Mouse (Mus musculus): ENCODE results near the gene Slc25a43. TPM values are rescaled to one million over a fixed set of nuclear protein-coding genes. Genes with fewer than 3 reads are reported as not detected.

Gene Slc25a43
- total and polyA plus RNA-seq, 2 experiments from 2014 or later: 2.0 to 2.7 TPM

- H3K27ac ChIP-seq (ENCODE audit: low read depth): no peak overlapping the region
- no peaks in the 10 kb centered on the region for H3K36me3 ChIP-seq (replicated peaks; ENCODE audit: control insufficient read depth, insufficient read depth, low read length)
- H3K4me1 ChIP-seq (ENCODE audit: control insufficient read depth, insufficient read depth): no peaks in the 10 kb centered on the region
- H3K4me2 ChIP-seq (ENCODE audit: low read depth, low read length): no peak overlapping the region
- DNase-seq (ENCODE audit: low spot score) (no peak), ATAC-seq (ENCODE audit: insufficient read depth, low read depth) (no peak)
- TF ChIP-seq CTCF (IDR thresholded peaks at IDR 0.05; ENCODE audit: low read depth): no peak
- no peak for TF ChIP-seq EP300 (IDR thresholded peaks at IDR 0.05; ENCODE audit: low read depth)
- no peaks in the 10 kb centered on the region for H3K9me3 ChIP-seq (replicated peaks; ENCODE audit: control insufficient read depth, low read length)
- no peak overlapping the region for H3K4me3 ChIP-seq (ENCODE audit: low read depth, low read length)
- WGBS: 43% methylated on average over 2 of the region's 2 CpGs
- H3K27me3 ChIP-seq (ENCODE audit: control insufficient read depth, insufficient read depth, low read length): no peaks in the 10 kb centered on the region
- no peak overlapping the region for H3K9ac ChIP-seq (replicated peaks; ENCODE audit: low read depth, low read length)
Observed at GRCm38 (mm10) chrX:36825032-36825431, 81.6 kb downstream of the Slc25a43 start.

Other genes with a start within 250 kb of the Slc25a43 start
- gene Pgrmc1, start 145.5 kb upstream of the Slc25a43 start, total RNA-seq (2014; rRNA removed; ENCODE audit: low replicate concordance): 50.5 and 82.2 TPM in 2 replicates
- gene Pgrmc1, start 145.5 kb upstream of the Slc25a43 start, polyA plus RNA-seq (2015; fragmentation: Nextera tagmentation; extraction: Ambion mirVana): 70.5 and 72.6 TPM in 2 replicates
- 1.3 and 2.7 TPM in 2 replicates for gene Akap17b, start 98.3 kb upstream of the Slc25a43 start, total RNA-seq (2014; rRNA removed; ENCODE audit: low replicate concordance)
- gene Akap17b, start 98.3 kb upstream of the Slc25a43 start, polyA plus RNA-seq (2015; fragmentation: Nextera tagmentation; extraction: Ambion mirVana): 1.3 TPM in 2 replicates
- gene Slc25a5, start 52.0 kb downstream of the Slc25a43 start, total RNA-seq (2014; rRNA removed; ENCODE audit: low replicate concordance): 1,399 and 1,635 TPM in 2 replicates
- 1,751 and 1,760 TPM in 2 replicates for gene Slc25a5, start 52.0 kb downstream of the Slc25a43 start, polyA plus RNA-seq (2015; fragmentation: Nextera tagmentation; extraction: Ambion mirVana)
- 24.1 and 75.9 TPM in 2 replicates for gene Ube2a, start 130.2 kb downstream of the Slc25a43 start, total RNA-seq (2014; rRNA removed; ENCODE audit: low replicate concordance)
- 210 and 213 TPM in 2 replicates for gene Ube2a, start 130.2 kb downstream of the Slc25a43 start, polyA plus RNA-seq (2015; fragmentation: Nextera tagmentation; extraction: Ambion mirVana)
- 16.6 and 19.0 TPM in 2 replicates for gene C330007P06Rik, start 130.5 kb downstream of the Slc25a43 start, total RNA-seq (2014; rRNA removed; ENCODE audit: low replicate concordance)
- gene C330007P06Rik, start 130.5 kb downstream of the Slc25a43 start, polyA plus RNA-seq (2015; fragmentation: Nextera tagmentation; extraction: Ambion mirVana): 10.5 and 10.7 TPM in 2 replicates
- gene Nkrf, start 159.2 kb downstream of the Slc25a43 start, total RNA-seq (2014; rRNA removed; ENCODE audit: low replicate concordance): 0.62 and 5.7 TPM in 2 replicates
- gene Nkrf, start 159.2 kb downstream of the Slc25a43 start, polyA plus RNA-seq (2015; fragmentation: Nextera tagmentation; extraction: Ambion mirVana): 0.44 and 0.51 TPM in 2 replicates
- gene Sept6, start 248.1 kb downstream of the Slc25a43 start, total RNA-seq (2014; rRNA removed; ENCODE audit: low replicate concordance): 53.1 and 73.5 TPM in 2 replicates
- 22.1 and 22.3 TPM in 2 replicates for gene Sept6, start 248.1 kb downstream of the Slc25a43 start, polyA plus RNA-seq (2015; fragmentation: Nextera tagmentation; extraction: Ambion mirVana)